Mouse (Mus musculus) forebrain, embryonic 10.5 days (tissue): ENCODE results near the gene Ckb. TPM values are rescaled to one million over a fixed set of nuclear protein-coding genes. Genes with fewer than 3 reads are reported as not detected.

Experiments
- DNase-seq: peaks from one replicate; pipeline ENCODE4 v3.0.0-alpha.2; 2017; ENCODE audit warnings: low spot score; ENCODE audit errors: extremely low spot score
- H3K27ac ChIP-seq: fragments of 300-500 bp; sonication (generic); 2 replicates; pipeline ENCODE4 v1.5.1; 2016; ENCODE audit warnings: mild to moderate bottlenecking
- H3K27me3 ChIP-seq: fragments of 300-500 bp; sonication (generic); 2 replicates; pipeline ENCODE4 v1.6.1; 2016; ENCODE audit warnings: mild to moderate bottlenecking; ENCODE audit not compliant: poor library complexity, severe bottlenecking
- H3K36me3 ChIP-seq: fragments of 300-500 bp; sonication (generic); replicated peaks from 2 replicates; pipeline ENCODE4 v1.6.1; 2016; ENCODE audit warnings: mild to moderate bottlenecking, moderate library complexity
- H3K4me1 ChIP-seq: fragments of 300-500 bp; sonication (generic); 2 replicates; pipeline ENCODE4 v1.6.1; 2016
- H3K4me3 ChIP-seq: fragments of 300-500 bp; sonication (generic); 2 replicates; pipeline ENCODE4 v1.5.1; 2016; ENCODE audit warnings: mild to moderate bottlenecking, moderate library complexity
- H3K9me3 ChIP-seq: fragments of 300-500 bp; sonication (generic); 2 replicates; pipeline ENCODE4 v1.6.1; 2016; ENCODE audit warnings: mild to moderate bottlenecking, moderate library complexity
- WGBS: fragments of 180-500 bp; shearing (Covaris S2); methylation state at CpG from one replicate; pipeline ENCODE4 v1.1.7; 2016; 5-methylcytosine and 5-hydroxymethylcytosine counted together
- polyA plus RNA-seq: library from polyadenylated mRNA; unstranded; fragments of >200 nt; fragmentation: Nextera tagmentation; extraction: Ambion mirVana; gene quantifications from 2 replicates; pipeline ENCODE4 v1.2.1, GENCODE M21; 2016

The Ckb gene
- polyA plus RNA-seq, 1 experiment from 2014 or later, result 1,567 TPM

GRCm38 (mm10) chr12:111672581-111672980 is 443 bp upstream of the Ckb start:
- Histone ChIP-seq H3K36me3 (peaks cover 33% of the 10 kb centered on the region), H3K4me3 (peak overlapping the region; percentile 78), H3K27me3 (peaks cover 75% of the 10 kb centered on the region), H3K9me3 (no peaks in the 10 kb centered on the region), H3K4me1 (peaks cover 73% of the 10 kb centered on the region), H3K27ac (peak overlapping the region; percentile 93)
- WGBS, result 11% methylated on average over 12 of the region's 12 CpGs
- DNase-seq, result no peak

GRCm38 (mm10) chr12:111671431-111671902 is 671 bp downstream of the Ckb start:
- Histone ChIP-seq H3K4me1 (peaks cover 64% of the 10 kb centered on the region), H3K27me3 (peaks cover 72% of the 10 kb centered on the region), H3K9me3 (no peaks in the 10 kb centered on the region), H3K27ac (peak overlapping the region; percentile 93), H3K36me3 (peaks cover 44% of the 10 kb centered on the region), H3K4me3 (peak overlapping the region; percentile 78)
- WGBS, result under 1% methylated on average over 34 of the region's 34 CpGs
- DNase-seq, result peak; percentile 73

GRCm38 (mm10) chr12:111670976-111671375 is 1.2 kb downstream of the Ckb start:
- H3K4me3 ChIP-seq, result peak overlapping the region; percentile 78
- no peak for DNase-seq
- peaks cover 45% of the 10 kb centered on the region for H3K36me3 ChIP-seq
- H3K4me1 ChIP-seq, result peaks cover 64% of the 10 kb centered on the region
- 1% methylated on average over 35 of the region's 35 CpGs for WGBS
- no peaks in the 10 kb centered on the region for H3K9me3 ChIP-seq
- H3K27me3 ChIP-seq, result peaks cover 67% of the 10 kb centered on the region
- H3K27ac ChIP-seq, result peak overlapping the region; percentile 93

- WGBS, result 6% methylated on average over 28 of the region's 29 CpGs
- Histone ChIP-seq H3K27me3 (peaks cover 62% of the 10 kb centered on the region), H3K27ac (peak overlapping the region; percentile 93), H3K9me3 (no peaks in the 10 kb centered on the region), H3K36me3 (peaks cover 45% of the 10 kb centered on the region), H3K4me1 (peaks cover 64% of the 10 kb centered on the region), H3K4me3 (peak overlapping the region; percentile 78)
- no peak for DNase-seq
Measured at GRCm38 (mm10) chr12:111670371-111670971, 1.7 kb downstream of the Ckb start.

- Histone ChIP-seq H3K36me3 (peaks cover 51% of the 10 kb centered on the region), H3K27ac (peak overlapping the region; percentile 93; the same call in 1 of the 2 replicates), H3K4me1 (peaks cover 67% of the 10 kb centered on the region), H3K9me3 (no peaks in the 10 kb centered on the region), H3K4me3 (peak overlapping the region; percentile 78), H3K27me3 (peaks cover 57% of the 10 kb centered on the region)
- 56% methylated on average over 8 of the region's 8 CpGs for WGBS
- no peak for DNase-seq
Measured at GRCm38 (mm10) chr12:111669961-111670360, 2.2 kb downstream of the Ckb start.

- peaks cover 69% of the 10 kb centered on the region for H3K4me1 ChIP-seq
- peaks cover 57% of the 10 kb centered on the region for H3K36me3 ChIP-seq
- peak overlapping the region; percentile 78 for H3K4me3 ChIP-seq
- peaks cover 49% of the 10 kb centered on the region for H3K27me3 ChIP-seq
- no peak for DNase-seq
- WGBS, result 77% methylated on average over 23 of the region's 23 CpGs
- H3K9me3 ChIP-seq, result no peaks in the 10 kb centered on the region
- peak overlapping the region; percentile 93 for H3K27ac ChIP-seq
Measured at GRCm38 (mm10) chr12:111669000-111669788, 2.9 kb downstream of the Ckb start.

- no peaks in the 10 kb centered on the region for H3K9me3 ChIP-seq
- H3K36me3 ChIP-seq, result peaks cover 62% of the 10 kb centered on the region
- H3K4me3 ChIP-seq, result peak overlapping the region; percentile 78
- peaks cover 70% of the 10 kb centered on the region for H3K4me1 ChIP-seq
- DNase-seq, result peak; percentile 91
- H3K27ac ChIP-seq, result peak overlapping the region; percentile 93
- WGBS, result 2% methylated on average over 8 of the region's 8 CpGs
- peaks cover 42% of the 10 kb centered on the region for H3K27me3 ChIP-seq
Measured at GRCm38 (mm10) chr12:111668457-111668912, 3.7 kb downstream of the Ckb start.

GRCm38 (mm10) chr12:111667421-111667820 is 4.7 kb downstream of the Ckb start:
- peak overlapping the region; percentile 17; the same call in 1 of the 2 replicates for H3K27ac ChIP-seq
- no peak overlapping the region for H3K4me3 ChIP-seq
- DNase-seq, result no peak
- 93% methylated on average over 5 of the region's 5 CpGs for WGBS
- H3K27me3 ChIP-seq, result peaks cover 32% of the 10 kb centered on the region
- no peaks in the 10 kb centered on the region for H3K9me3 ChIP-seq
- H3K4me1 ChIP-seq, result peaks cover 62% of the 10 kb centered on the region
- peaks cover 70% of the 10 kb centered on the region for H3K36me3 ChIP-seq

- Histone ChIP-seq H3K27me3 (peaks cover 22% of the 10 kb centered on the region), H3K27ac (no peak overlapping the region), H3K36me3 (peaks cover 79% of the 10 kb centered on the region), H3K4me3 (no peak overlapping the region), H3K9me3 (no peaks in the 10 kb centered on the region), H3K4me1 (peaks cover 52% of the 10 kb centered on the region)
- 79% methylated on average over 13 of the region's 13 CpGs for WGBS
- no peak for DNase-seq
Measured at GRCm38 (mm10) chr12:111666380-111666779, 5.8 kb downstream of the Ckb start.

GRCm38 (mm10) chr12:111665041-111665880 is 6.9 kb downstream of the Ckb start:
- Histone ChIP-seq H3K9me3 (no peaks in the 10 kb centered on the region), H3K27me3 (peaks cover 11% of the 10 kb centered on the region), H3K36me3 (peaks cover 79% of the 10 kb centered on the region), H3K4me3 (no peak overlapping the region), H3K4me1 (peaks cover 41% of the 10 kb centered on the region), H3K27ac (no peak overlapping the region)
- DNase-seq, result no peak
- WGBS, result 86% methylated on average over 13 of the region's 13 CpGs

GRCm38 (mm10) chr12:111664144-111664634 is 7.9 kb downstream of the Ckb start:
- no peak for DNase-seq
- no peak overlapping the region for H3K4me3 ChIP-seq
- WGBS, result 47% methylated on average over 6 of the region's 6 CpGs

More at GRCm38 (mm10) chr12:111664144-111664634, 7.9 kb downstream of the Ckb start:
- peaks cover 30% of the 10 kb centered on the region for H3K4me1 ChIP-seq
- H3K9me3 ChIP-seq, result no peaks in the 10 kb centered on the region
- peaks cover 79% of the 10 kb centered on the region for H3K36me3 ChIP-seq
- peak overlapping the region; percentile 56 for H3K27ac ChIP-seq
- peaks cover under 1% of the 10 kb centered on the region; the same call in 1 of the 2 replicates for H3K27me3 ChIP-seq
